Mouse (Mus musculus): ENCODE results near the gene Prss50. TPM values are rescaled to one million over a fixed set of nuclear protein-coding genes. Genes with fewer than 3 reads are reported as not detected.

Gene Prss50
- total and polyA plus RNA-seq, 3 experiments, result not detected

DNA sequence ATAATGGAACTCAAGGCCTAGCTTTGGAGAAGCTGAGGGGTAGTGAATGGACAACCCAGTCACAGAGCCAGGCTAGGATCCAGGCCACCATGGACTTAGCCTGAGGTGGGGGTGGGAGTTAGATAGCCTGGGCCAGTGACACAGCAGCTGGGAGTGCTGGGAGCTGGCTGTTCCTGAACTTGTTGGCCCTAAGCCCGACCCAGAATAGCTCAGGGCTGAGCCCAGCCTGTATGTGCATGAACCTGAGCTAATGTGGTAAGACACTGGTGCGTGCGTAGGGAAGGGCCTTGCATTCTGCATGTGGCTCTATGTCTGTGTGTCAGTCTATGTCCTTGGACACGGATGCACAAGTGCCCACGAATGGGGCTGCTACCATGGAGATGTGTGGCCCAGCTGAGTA lies 20.1 kb downstream of the Prss50 start:
- Histone ChIP-seq H3K27me3 (ENCODE audit: control insufficient read depth in 1 of 2, insufficient read depth in 2 of 2, low read length in 2 of 2) (no peaks in the 10 kb centered on the region), H3K9ac (ENCODE audit: control insufficient read depth, low read depth, low read length, poor library complexity, severe bottlenecking) (no peak overlapping the region), H3K9me3 (replicated peaks; ENCODE audit: insufficient read depth, low read length) (no peaks in the 10 kb centered on the region), H3K4me3 (ENCODE audit: control insufficient read depth in 1 of 2, insufficient read depth in 1 of 2, low read depth in 2 of 2, low read length in 2 of 2) (no peak overlapping the region), H3K4me1 (ENCODE audit: control insufficient read depth in 1 of 2, insufficient read depth in 2 of 2, low read length in 2 of 2) (no peaks in the 10 kb centered on the region), H3K79me2 (ENCODE audit: control insufficient read depth, insufficient read depth, low read length, poor library complexity) (no peaks in the 10 kb centered on the region), H3K36me3 (ENCODE audit: control insufficient read depth in 1 of 2, insufficient read depth in 2 of 2, low read length in 2 of 2) (no peaks in the 10 kb centered on the region), H3K27ac (ENCODE audit: control insufficient read depth, low read depth, low read length) (no peak overlapping the region)
- TF ChIP-seq POLR2A (IDR thresholded peaks at IDR 0.05; ENCODE audit: control insufficient read depth in 1 of 2, insufficient read depth in 1 of 2, low read depth in 1 of 2, low read length in 2 of 2, poor library complexity in 1 of 2), result no peak
- no peak for TF ChIP-seq ZC3H11A (IDR thresholded peaks at IDR 0.05; ENCODE audit: low read depth, low read length)
- TF ChIP-seq BHLHE40 (IDR thresholded peaks at IDR 0.05; ENCODE audit: borderline replicate concordance, low read depth, low read length), result no peak
- TF ChIP-seq RAD21 (IDR thresholded peaks at IDR 0.05; ENCODE audit: low read depth, low read length), result no peak
- no peak for TF ChIP-seq MAFK (IDR thresholded peaks at IDR 0.05; ENCODE audit: borderline replicate concordance, low read depth, low read length)
- TF ChIP-seq MYC (IDR thresholded peaks at IDR 0.05; ENCODE audit: low read depth, low read length), result no peak
- TF ChIP-seq NELFE (IDR thresholded peaks at IDR 0.05; ENCODE audit: low read depth, low read length), result no peak
- no peak for TF ChIP-seq HCFC1 (IDR thresholded peaks at IDR 0.05; ENCODE audit: low read depth, low read length)
- TF ChIP-seq NRF1 (IDR thresholded peaks at IDR 0.05; ENCODE audit: insufficient read depth, low read depth, low read length, poor library complexity, severe bottlenecking), result no peak
- TF ChIP-seq ELF1 (IDR thresholded peaks at IDR 0.05; ENCODE audit: low read depth, low read length), result no peak
- TF ChIP-seq E2F4 (IDR thresholded peaks at IDR 0.05; ENCODE audit: borderline replicate concordance, low read depth, low read length), result no peak
- TF ChIP-seq JUND (IDR thresholded peaks at IDR 0.05; ENCODE audit: low read depth, low read length), result no peak
- DNase-seq (ENCODE audit: low read depth, low spot score), result no peak

DNA sequence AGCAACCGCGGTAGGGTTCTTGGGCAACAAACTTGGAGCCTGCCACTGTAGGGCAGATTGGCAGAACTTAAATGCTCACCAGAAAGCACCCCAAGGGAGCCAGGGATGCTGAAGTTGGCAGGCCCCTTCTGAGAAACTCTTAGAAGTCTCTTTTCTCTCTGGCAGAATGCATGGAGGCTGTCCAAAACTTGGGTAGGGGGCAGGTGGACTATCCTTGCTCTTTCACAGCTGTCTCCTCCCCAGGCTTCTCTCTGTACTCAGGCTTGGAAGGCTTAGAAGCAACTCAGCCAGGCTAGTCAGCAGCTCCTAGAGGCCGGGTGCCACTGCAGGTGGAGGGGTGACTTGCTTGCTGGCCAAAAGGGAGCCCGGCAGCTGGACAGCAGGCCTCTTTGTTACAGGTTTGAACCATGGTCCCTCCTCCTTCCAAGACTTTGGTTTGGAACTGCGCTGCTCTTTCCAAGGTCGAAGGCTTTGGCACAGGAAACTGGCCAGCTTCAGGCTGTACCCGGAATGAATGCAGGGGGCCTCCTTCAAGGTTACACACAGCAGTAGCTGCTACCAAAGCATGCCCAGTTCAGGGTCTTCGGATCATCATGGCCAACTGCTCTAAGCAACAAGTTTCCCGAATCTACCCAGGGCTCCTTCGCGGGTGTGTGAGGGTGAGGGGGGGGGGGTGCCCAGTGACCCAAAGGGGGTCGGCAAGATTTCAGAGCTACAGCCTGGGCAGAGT lies 21.6 kb downstream of the Prss50 start, which contains the start of gene Als2cl:
Gene Als2cl (plus strand): TSS at position 680 of the 730 bp plus-strand sequence.
- Histone ChIP-seq H3K36me3 (ENCODE audit: control insufficient read depth in 1 of 2, insufficient read depth in 2 of 2, low read length in 2 of 2) (no peaks in the 10 kb centered on the region), H3K27me3 (ENCODE audit: control insufficient read depth in 1 of 2, insufficient read depth in 2 of 2, low read length in 2 of 2) (no peaks in the 10 kb centered on the region), H3K4me3 (ENCODE audit: control insufficient read depth in 1 of 2, insufficient read depth in 1 of 2, low read depth in 2 of 2, low read length in 2 of 2) (no peak within 1 kb of the TSS), H3K27ac (ENCODE audit: control insufficient read depth, low read depth, low read length) (no peak within 1 kb of the TSS), H3K9me3 (replicated peaks; ENCODE audit: insufficient read depth, low read length) (no peaks in the 10 kb centered on the region), H3K4me1 (ENCODE audit: control insufficient read depth in 1 of 2, insufficient read depth in 2 of 2, low read length in 2 of 2) (no peaks in the 10 kb centered on the region), H3K79me2 (ENCODE audit: control insufficient read depth, insufficient read depth, low read length, poor library complexity) (no peaks in the 10 kb centered on the region), H3K9ac (ENCODE audit: control insufficient read depth, low read depth, low read length, poor library complexity, severe bottlenecking) (no peak within 1 kb of the TSS)
- no peak for DNase-seq (ENCODE audit: low read depth, low spot score)
- TF ChIP-seq SMC3 (IDR thresholded peaks at IDR 0.05; ENCODE audit: low read depth, low read length), result no peak
- TF ChIP-seq POLR2AphosphoS5 (IDR thresholded peaks at IDR 0.05; ENCODE audit: borderline replicate concordance, low read depth, low read length), result no peak
